Mouse (Mus musculus) frontal cortex, postnatal 36 days (tissue): ENCODE measurements around the gene St8sia6.
"Not testable (repeated sequence)": the region's sequence is repeated elsewhere in the genome, so short reads cannot be mapped to it uniquely, and the experiment has no call there.

ENCODE experiments used
- DNase-seq, 2 experiments: peaks; one replicate each; pipeline ENCODE4 v3.0.0; 2022; ENCODE audit warnings: low spot score in 2 of 2

The St8sia6 gene

GRCm38 (mm10) chr2:13793969-13794363 lies at the start of gene St8sia6:
Gene St8sia6 (minus strand): TSS chr2:13794064.
- no peak for DNase-seq

GRCm38 (mm10) chr2:13836310-13836709 lies 42.4 kb upstream of the St8sia6 start:
- no peak for DNase-seq

GRCm38 (mm10) chr2:13834989-13835388 lies 41.1 kb upstream of the St8sia6 start:
- no peak for DNase-seq

- DNase-seq, result no peak
Measured at GRCm38 (mm10) chr2:13816645-13817044, 22.8 kb upstream of the St8sia6 start.

- no peak for DNase-seq
Measured at GRCm38 (mm10) chr2:13808593-13808992, 14.7 kb upstream of the St8sia6 start.

GRCm38 (mm10) chr2:13808008-13808407 lies 14.1 kb upstream of the St8sia6 start:
- DNase-seq, result no peak

- DNase-seq, result no peak
Measured at GRCm38 (mm10) chr2:13806120-13806519, 12.3 kb upstream of the St8sia6 start.

GRCm38 (mm10) chr2:13800639-13801038 lies 6.8 kb upstream of the St8sia6 start:
- no peak for DNase-seq

- no peak for DNase-seq
Measured at GRCm38 (mm10) chr2:13794446-13794845, 582 bp upstream of the St8sia6 start.

- peak in 1 of 2 experiments; percentile 16 for DNase-seq
Measured at GRCm38 (mm10) chr2:13793054-13793968, 553 bp downstream of the St8sia6 start.

- DNase-seq, result no peak
Measured at GRCm38 (mm10) chr2:13792256-13793005, 1.4 kb downstream of the St8sia6 start.

- no peak for DNase-seq
Measured at GRCm38 (mm10) chr2:13791598-13791997, 2.3 kb downstream of the St8sia6 start.

- no peak for DNase-seq
Measured at GRCm38 (mm10) chr2:13789365-13789764, 4.5 kb downstream of the St8sia6 start.

- DNase-seq, result no peak
Measured at GRCm38 (mm10) chr2:13786577-13787168, 7.2 kb downstream of the St8sia6 start.

GRCm38 (mm10) chr2:13785992-13786391 lies 7.9 kb downstream of the St8sia6 start:
- not testable (repeated sequence) for DNase-seq

GRCm38 (mm10) chr2:13785247-13785646 lies 8.6 kb downstream of the St8sia6 start:
- DNase-seq, result no peak

- no peak for DNase-seq
Measured at GRCm38 (mm10) chr2:13784448-13784847, 9.4 kb downstream of the St8sia6 start.

GRCm38 (mm10) chr2:13777032-13777431 lies 16.8 kb downstream of the St8sia6 start:
- no peak for DNase-seq

- no peak for DNase-seq
Measured at GRCm38 (mm10) chr2:13776453-13776852, 17.4 kb downstream of the St8sia6 start.

GRCm38 (mm10) chr2:13775056-13775455 lies 18.8 kb downstream of the St8sia6 start:
- DNase-seq, result no peak

GRCm38 (mm10) chr2:13768524-13768923 lies 25.3 kb downstream of the St8sia6 start:
- DNase-seq, result no peak
